Mouse (Mus musculus): ENCODE measurements at regions not wholly inside any gene's neighbourhood (a gene's known extent, or its start where the extent isn't known, plus 50 kb on each side); places are given as distances from the start of the nearest gene placed in this dataset.

GRCm38 (mm10) chr3:49686182-49686895 lies 70.8 kb downstream of the Pcdh18 start:
- WGBS, result 58% methylated on average over 4 of the region's 4 CpGs

GRCm38 (mm10) chr3:49674921-49675320 lies 82.2 kb downstream of the Pcdh18 start:
- WGBS, result 88% methylated on average over 6 of the region's 6 CpGs
- Histone ChIP-seq H3K4me2 (replicated peaks) (no peak overlapping the region), H3K27me3 (no peaks in the 10 kb centered on the region), H3K27ac (no peak overlapping the region), H3K4me3 (no peak overlapping the region), H3K9me3 (replicated peaks) (no peaks in the 10 kb centered on the region), H3K9ac (no peak overlapping the region), H3K36me3 (no peaks in the 10 kb centered on the region), H3K4me1 (no peaks in the 10 kb centered on the region)
- ATAC-seq (ENCODE audit: low FRiP score), result no peak

More at GRCm38 (mm10) chr3:49686182-49686895, 70.8 kb downstream of the Pcdh18 start:
- Histone ChIP-seq H3K9me3 (replicated peaks) (no peaks in the 10 kb centered on the region), H3K36me3 (no peaks in the 10 kb centered on the region), H3K27ac (no peak overlapping the region), H3K4me3 (no peak overlapping the region), H3K4me2 (replicated peaks) (no peak overlapping the region), H3K27me3 (no peaks in the 10 kb centered on the region), H3K9ac (no peak overlapping the region), H3K4me1 (no peaks in the 10 kb centered on the region)
- ATAC-seq (ENCODE audit: low FRiP score), result no peak

- WGBS, result 57% methylated on average over 2 of the region's 2 CpGs
- no peak overlapping the region for H3K4me3 ChIP-seq
These were observed 84.4 kb downstream of the Pcdh18 start for GRCm38 (mm10) chr3:49672685-49673184.

GRCm38 (mm10) chr3:49667543-49668338 lies 89.4 kb downstream of the Pcdh18 start:
- Histone ChIP-seq H3K36me3 (no peaks in the 10 kb centered on the region), H3K27ac (no peak overlapping the region), H3K27me3 (no peaks in the 10 kb centered on the region), H3K9ac (no peak overlapping the region), H3K4me2 (replicated peaks) (no peak overlapping the region), H3K4me3 (no peak overlapping the region), H3K9me3 (replicated peaks) (no peaks in the 10 kb centered on the region), H3K4me1 (no peaks in the 10 kb centered on the region)
- ATAC-seq (ENCODE audit: low FRiP score), result no peak
- 87% methylated on average over 9 of the region's 9 CpGs for WGBS

More at GRCm38 (mm10) chr3:49672685-49673184, 84.4 kb downstream of the Pcdh18 start:
- no peak for ATAC-seq (ENCODE audit: low FRiP score)
- H3K27ac ChIP-seq, result no peak overlapping the region
- no peak overlapping the region for H3K9ac ChIP-seq
- H3K4me2 ChIP-seq (replicated peaks), result no peak overlapping the region
- H3K27me3 ChIP-seq, result no peaks in the 10 kb centered on the region
- H3K9me3 ChIP-seq (replicated peaks), result no peaks in the 10 kb centered on the region
- no peaks in the 10 kb centered on the region for H3K4me1 ChIP-seq
- no peaks in the 10 kb centered on the region for H3K36me3 ChIP-seq

DNA sequence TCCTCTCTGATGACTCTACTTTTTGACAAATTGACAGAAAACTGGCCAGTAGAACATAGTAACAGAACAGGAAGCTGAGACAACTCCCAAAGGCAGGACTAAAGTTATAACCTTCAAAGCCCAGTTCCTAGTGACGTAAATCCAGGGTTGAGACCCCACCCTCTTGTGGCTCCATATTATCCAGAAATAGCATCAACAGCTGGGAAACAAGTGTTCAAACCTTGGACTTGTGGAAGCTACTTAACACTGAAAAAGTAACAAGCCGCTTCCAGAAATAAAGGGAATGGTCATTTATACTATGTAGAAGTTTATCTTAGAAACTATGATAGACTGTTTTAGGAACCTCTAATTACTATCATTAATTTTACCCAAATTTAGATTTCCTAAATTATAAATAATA lies 90.6 kb downstream of the Pcdh18 start:
- H3K36me3 ChIP-seq, result no peaks in the 10 kb centered on the region
- no peak overlapping the region for H3K27ac ChIP-seq
- H3K4me2 ChIP-seq (replicated peaks), result no peak overlapping the region
- H3K4me1 ChIP-seq, result no peaks in the 10 kb centered on the region
- H3K4me3 ChIP-seq, result no peak overlapping the region
- no peak for ATAC-seq (ENCODE audit: low FRiP score)
- H3K9me3 ChIP-seq (replicated peaks), result no peaks in the 10 kb centered on the region
- no peak overlapping the region for H3K9ac ChIP-seq
- 84% methylated on average over 2 of the region's 2 CpGs for WGBS
- no peaks in the 10 kb centered on the region for H3K27me3 ChIP-seq

- no peak overlapping the region for H3K4me3 ChIP-seq
- no peaks in the 10 kb centered on the region for H3K4me1 ChIP-seq
These were observed 108.3 kb downstream of the Pcdh18 start for GRCm38 (mm10) chr3:49648895-49649175.

DNA sequence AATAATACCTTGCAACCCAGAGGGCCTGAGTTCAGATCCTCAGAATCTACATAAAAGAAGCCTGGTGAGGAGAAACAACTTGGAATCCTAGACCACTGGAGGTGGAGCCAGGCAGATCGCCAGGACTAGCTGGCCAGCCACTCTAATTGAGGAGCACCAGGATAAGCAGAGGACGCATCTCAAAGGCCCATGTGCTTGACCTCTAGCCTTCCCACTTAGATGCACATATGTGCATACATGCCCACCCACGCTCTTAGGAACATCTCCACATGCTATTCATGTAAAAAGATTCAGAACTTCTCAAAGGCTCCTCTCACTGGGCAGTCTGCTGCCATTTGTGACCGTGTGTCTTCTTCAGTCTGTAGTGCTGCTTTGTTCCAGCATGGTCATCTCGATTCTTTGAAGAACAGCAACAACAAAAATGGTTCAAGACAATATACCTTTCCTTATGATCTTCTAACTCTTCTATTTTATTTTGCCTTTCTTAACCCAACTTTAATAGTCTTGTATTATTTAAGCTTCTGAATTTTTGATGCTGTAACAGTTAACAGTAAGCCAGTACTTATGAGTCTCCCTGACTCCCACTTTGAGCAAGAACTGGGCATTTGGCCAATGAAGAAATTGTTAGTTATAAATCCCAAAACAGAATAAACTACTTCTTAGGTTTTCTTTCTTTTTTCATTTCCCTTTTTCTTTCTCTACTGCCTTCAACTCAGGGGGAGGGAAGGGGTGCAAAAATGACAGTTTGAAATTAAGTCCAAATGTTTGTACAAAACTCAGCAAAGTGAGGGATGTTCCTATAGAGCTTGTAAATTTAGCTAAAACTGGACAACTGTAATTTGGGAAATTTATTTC lies 108.9 kb downstream of the Pcdh18 start:
- Histone ChIP-seq H3K36me3 (no peaks in the 10 kb centered on the region), H3K27me3 (no peaks in the 10 kb centered on the region), H3K9me3 (replicated peaks) (no peaks in the 10 kb centered on the region), H3K27ac (no peak overlapping the region), H3K4me3 (no peak overlapping the region), H3K9ac (no peak overlapping the region), H3K4me2 (replicated peaks) (no peak overlapping the region), H3K4me1 (no peaks in the 10 kb centered on the region)
- ATAC-seq (ENCODE audit: low FRiP score), result no peak
- 84% methylated on average over 5 of the region's 5 CpGs for WGBS

More at GRCm38 (mm10) chr3:49648895-49649175, 108.3 kb downstream of the Pcdh18 start:
- Histone ChIP-seq H3K36me3 (no peaks in the 10 kb centered on the region), H3K27me3 (no peaks in the 10 kb centered on the region), H3K9ac (no peak overlapping the region), H3K27ac (no peak overlapping the region), H3K9me3 (replicated peaks) (no peaks in the 10 kb centered on the region), H3K4me2 (replicated peaks) (no peak overlapping the region)
- no peak for ATAC-seq (ENCODE audit: low FRiP score)
- WGBS, result 69% methylated on average over 1 of the region's 1 CpGs

GRCm38 (mm10) chr3:49644993-49645392 lies 112.1 kb downstream of the Pcdh18 start:
- Histone ChIP-seq H3K27ac (no peak overlapping the region), H3K4me2 (replicated peaks) (no peak overlapping the region), H3K36me3 (no peaks in the 10 kb centered on the region), H3K9me3 (replicated peaks) (no peaks in the 10 kb centered on the region), H3K4me1 (no peaks in the 10 kb centered on the region), H3K27me3 (no peaks in the 10 kb centered on the region), H3K4me3 (no peak overlapping the region), H3K9ac (no peak overlapping the region)
- 87% methylated on average over 4 of the region's 4 CpGs for WGBS
- ATAC-seq (ENCODE audit: low FRiP score), result no peak

- ATAC-seq (ENCODE audit: low FRiP score), result 0 out of 2 replicates have a peak, but pooled peaks have one; percentile 29
These were observed 113.3 kb downstream of the Pcdh18 start for GRCm38 (mm10) chr3:49643871-49644270.

GRCm38 (mm10) chr3:49641966-49642758 lies 115.0 kb downstream of the Pcdh18 start:
- Histone ChIP-seq H3K27me3 (no peaks in the 10 kb centered on the region), H3K36me3 (no peaks in the 10 kb centered on the region), H3K4me3 (no peak overlapping the region), H3K9ac (no peak overlapping the region), H3K27ac (no peak overlapping the region), H3K4me2 (replicated peaks) (no peak overlapping the region), H3K9me3 (replicated peaks) (no peaks in the 10 kb centered on the region), H3K4me1 (no peaks in the 10 kb centered on the region)
- ATAC-seq (ENCODE audit: low FRiP score), result peak; percentile 92
- WGBS, result 41% methylated on average over 4 of the region's 4 CpGs

More at GRCm38 (mm10) chr3:49643871-49644270, 113.3 kb downstream of the Pcdh18 start:
- no peaks in the 10 kb centered on the region for H3K4me1 ChIP-seq
- no peak overlapping the region for H3K4me2 ChIP-seq (replicated peaks)
- WGBS, result 94% methylated on average over 8 of the region's 8 CpGs
- no peak overlapping the region for H3K4me3 ChIP-seq
- H3K9ac ChIP-seq, result no peak overlapping the region
- H3K36me3 ChIP-seq, result no peaks in the 10 kb centered on the region
- H3K27me3 ChIP-seq, result no peaks in the 10 kb centered on the region
- H3K9me3 ChIP-seq (replicated peaks), result no peaks in the 10 kb centered on the region
- H3K27ac ChIP-seq, result no peak overlapping the region

DNA sequence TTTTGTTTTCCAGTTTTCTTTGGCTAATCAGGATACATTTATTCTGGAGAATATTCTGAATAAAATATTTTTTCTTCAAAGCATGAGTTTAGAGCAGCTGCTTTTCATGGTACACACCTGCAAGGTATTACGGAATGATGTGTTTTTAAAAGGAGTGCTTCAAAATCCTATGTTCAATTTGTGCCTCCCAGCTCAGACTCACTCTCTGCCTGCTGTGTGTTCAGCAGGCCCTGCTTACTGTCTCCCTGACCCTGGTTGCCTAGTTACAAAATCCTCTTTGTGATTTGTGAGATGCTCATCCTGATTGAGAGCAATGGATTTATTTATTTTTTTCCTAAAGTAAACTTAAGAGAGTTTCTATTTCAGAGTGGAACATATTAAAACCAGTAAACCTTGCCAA lies 115.7 kb downstream of the Pcdh18 start:
- no peaks in the 10 kb centered on the region for H3K36me3 ChIP-seq
- H3K4me2 ChIP-seq (replicated peaks), result no peak overlapping the region
- no peaks in the 10 kb centered on the region for H3K4me1 ChIP-seq
- H3K9ac ChIP-seq, result no peak overlapping the region
- no peaks in the 10 kb centered on the region for H3K9me3 ChIP-seq (replicated peaks)
- no peaks in the 10 kb centered on the region for H3K27me3 ChIP-seq
- H3K4me3 ChIP-seq, result no peak overlapping the region
- ATAC-seq (ENCODE audit: low FRiP score), result 0 out of 2 replicates have a peak, but pooled peaks have one; percentile 43
- no peak overlapping the region for H3K27ac ChIP-seq
- WGBS, result 50% methylated on average over 1 of the region's 1 CpGs

Data from hindbrain, embryonic 12.5 days (tissue).